Mouse (Mus musculus): ENCODE results near the gene Trim50. TPM values are rescaled to one million over a fixed set of nuclear protein-coding genes. Genes with fewer than 3 reads are reported as not detected.

The Trim50 gene
- polyA plus RNA-seq, 2 experiments, result not detected

GRCm38 (mm10) chr5:135394004-135394823 lies 41.1 kb downstream of the Trim50 start, which contains the start of gene Pom121:
TSS of gene Pom121 (minus strand) at chr5:135394546.
- under 1% methylated on average over 66 of the region's 110 CpGs for WGBS
- Histone ChIP-seq H3K4me1 (ENCODE audit: control insufficient read depth, insufficient read depth, low read length) (peaks cover 12% of the 10 kb centered on the region), H3K9me3 (ENCODE audit: control insufficient read depth, low read length) (no peaks in the 10 kb centered on the region), H3K9ac (ENCODE audit: low read depth, low read length, severe bottlenecking) (peak within 1 kb of the TSS; percentile 99), H3K36me3 (ENCODE audit: control insufficient read depth, insufficient read depth, low read length) (peaks cover 30% of the 10 kb centered on the region), H3K4me3 (replicated peaks; ENCODE audit: low read length) (peak within 1 kb of the TSS; percentile 98), H3K27me3 (ENCODE audit: control insufficient read depth, insufficient read depth, low read length) (no peaks in the 10 kb centered on the region), H3K4me2 (replicated peaks; ENCODE audit: low read depth, low read length, severe bottlenecking) (peak within 1 kb of the TSS; percentile 73), H3K27ac (replicated peaks; ENCODE audit: low read depth, low read length) (peak within 1 kb of the TSS; percentile 86)
- peak; percentile 92 for ATAC-seq (ENCODE audit: low FRiP score, low read depth)
- DNase-seq (ENCODE audit: low spot score), result peak; percentile 88
- TF ChIP-seq POLR2A (IDR thresholded peaks at IDR 0.05; ENCODE audit: borderline replicate concordance, extremely low read depth, insufficient read depth, insufficient read length), result peak; percentile 71; the same call in 1 of the 2 replicates

GRCm38 (mm10) chr5:135395826-135396225 lies 42.7 kb downstream of the Trim50 start:
- H3K4me2 ChIP-seq (replicated peaks; ENCODE audit: low read depth, low read length, severe bottlenecking), result no peak overlapping the region
- peaks cover 12% of the 10 kb centered on the region for H3K4me1 ChIP-seq (ENCODE audit: control insufficient read depth, insufficient read depth, low read length)
- H3K9ac ChIP-seq (ENCODE audit: low read depth, low read length, severe bottlenecking), result no peak overlapping the region
- TF ChIP-seq POLR2A (IDR thresholded peaks at IDR 0.05; ENCODE audit: borderline replicate concordance, extremely low read depth, insufficient read depth, insufficient read length), result no peak
- WGBS, result 50% methylated on average over 5 of the region's 5 CpGs
- H3K27me3 ChIP-seq (ENCODE audit: control insufficient read depth, insufficient read depth, low read length), result no peaks in the 10 kb centered on the region
- H3K27ac ChIP-seq (replicated peaks; ENCODE audit: low read depth, low read length), result no peak overlapping the region
- H3K4me3 ChIP-seq (replicated peaks; ENCODE audit: low read length), result no peak overlapping the region
- DNase-seq (ENCODE audit: low spot score) (peak; percentile 50), ATAC-seq (ENCODE audit: low FRiP score, low read depth) (no peak)
- no peaks in the 10 kb centered on the region for H3K9me3 ChIP-seq (ENCODE audit: control insufficient read depth, low read length)
- H3K36me3 ChIP-seq (ENCODE audit: control insufficient read depth, insufficient read depth, low read length), result peaks cover 15% of the 10 kb centered on the region

DNA sequence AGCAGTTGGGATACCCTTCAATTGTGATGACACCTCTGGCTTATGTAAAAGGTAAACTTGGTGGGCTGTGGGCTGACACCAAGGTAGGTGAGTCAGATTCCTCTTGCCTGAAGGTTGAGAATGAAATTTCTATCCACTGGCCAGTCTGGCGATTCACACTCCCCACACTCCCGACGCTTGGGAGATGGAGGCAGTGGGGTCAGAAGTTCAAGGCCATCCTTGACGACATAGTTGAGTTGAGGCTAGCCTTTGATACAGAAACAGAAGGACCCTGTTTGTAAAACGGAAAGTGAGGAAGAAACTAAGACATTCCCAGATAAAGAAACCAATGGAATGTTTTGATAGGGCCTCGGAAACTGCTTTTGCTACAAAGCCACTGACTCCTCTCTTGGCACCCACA lies 46.3 kb downstream of the Trim50 start:
- Histone ChIP-seq H3K4me3 (replicated peaks; ENCODE audit: low read length) (no peak overlapping the region), H3K27me3 (ENCODE audit: control insufficient read depth, insufficient read depth, low read length) (no peaks in the 10 kb centered on the region), H3K9me3 (ENCODE audit: control insufficient read depth, low read length) (no peaks in the 10 kb centered on the region), H3K9ac (ENCODE audit: low read depth, low read length, severe bottlenecking) (no peak overlapping the region), H3K36me3 (ENCODE audit: control insufficient read depth, insufficient read depth, low read length) (no peaks in the 10 kb centered on the region), H3K27ac (replicated peaks; ENCODE audit: low read depth, low read length) (no peak overlapping the region), H3K4me2 (replicated peaks; ENCODE audit: low read depth, low read length, severe bottlenecking) (no peak overlapping the region), H3K4me1 (ENCODE audit: control insufficient read depth, insufficient read depth, low read length) (peaks cover 3% of the 10 kb centered on the region; the same call in 1 of the 2 replicates)
- WGBS, result 70% methylated on average over 6 of the region's 6 CpGs
- DNase-seq (ENCODE audit: low spot score) (no peak), ATAC-seq (ENCODE audit: low FRiP score, low read depth) (no peak)
- no peak for TF ChIP-seq POLR2A (IDR thresholded peaks at IDR 0.05; ENCODE audit: borderline replicate concordance, extremely low read depth, insufficient read depth, insufficient read length)

GRCm38 (mm10) chr5:135400244-135400643 lies 47.1 kb downstream of the Trim50 start:
- WGBS, result 7% methylated on average over 2 of the region's 2 CpGs
- ATAC-seq (ENCODE audit: low FRiP score, low read depth), result peak; percentile 34; the same call in 1 of the 2 replicates

DNA sequence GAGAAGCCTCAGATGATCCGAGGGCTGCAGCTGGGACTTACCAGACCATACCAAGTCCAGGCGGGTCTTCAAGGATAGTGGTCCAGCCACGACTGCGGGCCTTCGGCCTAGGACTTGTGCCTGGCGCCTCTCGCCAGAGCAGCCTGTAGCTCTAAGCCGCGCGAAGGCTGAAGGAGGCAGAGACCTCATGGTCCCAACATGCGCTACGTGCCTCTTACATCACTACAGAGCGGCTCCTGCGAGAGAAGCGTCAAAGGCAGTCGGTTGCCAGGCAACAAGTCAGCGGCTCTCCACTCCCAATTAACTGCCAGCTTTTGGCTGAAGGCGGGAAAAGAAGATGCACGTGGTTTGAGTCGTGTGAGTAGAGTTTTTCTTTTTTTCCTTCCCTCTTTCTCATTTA lies 51.5 kb downstream of the Trim50 start:
- WGBS, result 33% methylated on average over 20 of the region's 20 CpGs
- no peak overlapping the region for H3K27ac ChIP-seq (replicated peaks; ENCODE audit: low read depth, low read length)
- no peak for TF ChIP-seq POLR2A (IDR thresholded peaks at IDR 0.05; ENCODE audit: borderline replicate concordance, extremely low read depth, insufficient read depth, insufficient read length)
- DNase-seq (ENCODE audit: low spot score) (peak; percentile 35), ATAC-seq (ENCODE audit: low FRiP score, low read depth) (0 out of 2 replicates have a peak, but pooled peaks have one; percentile 39)
- H3K36me3 ChIP-seq (ENCODE audit: control insufficient read depth, insufficient read depth, low read length), result peaks cover 10% of the 10 kb centered on the region
- H3K4me2 ChIP-seq (replicated peaks; ENCODE audit: low read depth, low read length, severe bottlenecking), result no peak overlapping the region
- H3K27me3 ChIP-seq (ENCODE audit: control insufficient read depth, insufficient read depth, low read length), result no peaks in the 10 kb centered on the region
- no peak overlapping the region for H3K9ac ChIP-seq (ENCODE audit: low read depth, low read length, severe bottlenecking)
- H3K4me1 ChIP-seq (ENCODE audit: control insufficient read depth, insufficient read depth, low read length), result no peaks in the 10 kb centered on the region
- no peaks in the 10 kb centered on the region for H3K9me3 ChIP-seq (ENCODE audit: control insufficient read depth, low read length)
- H3K4me3 ChIP-seq (replicated peaks; ENCODE audit: low read length), result no peak overlapping the region

More at GRCm38 (mm10) chr5:135400244-135400643, 47.1 kb downstream of the Trim50 start:
- Histone ChIP-seq H3K4me3 (replicated peaks; ENCODE audit: low read length) (no peak overlapping the region), H3K4me1 (ENCODE audit: control insufficient read depth, insufficient read depth, low read length) (no peaks in the 10 kb centered on the region), H3K36me3 (ENCODE audit: control insufficient read depth, insufficient read depth, low read length) (no peaks in the 10 kb centered on the region), H3K4me2 (replicated peaks; ENCODE audit: low read depth, low read length, severe bottlenecking) (no peak overlapping the region), H3K9me3 (ENCODE audit: control insufficient read depth, low read length) (no peaks in the 10 kb centered on the region), H3K9ac (ENCODE audit: low read depth, low read length, severe bottlenecking) (no peak overlapping the region), H3K27ac (replicated peaks; ENCODE audit: low read depth, low read length) (no peak overlapping the region), H3K27me3 (ENCODE audit: control insufficient read depth, insufficient read depth, low read length) (no peaks in the 10 kb centered on the region)
- DNase-seq (ENCODE audit: low spot score), result peak; percentile 87
- TF ChIP-seq POLR2A (IDR thresholded peaks at IDR 0.05; ENCODE audit: borderline replicate concordance, extremely low read depth, insufficient read depth, insufficient read length), result no peak
